Mouse (Mus musculus) forebrain, embryonic 13.5 days (tissue): ENCODE results near the gene Csnk2a1. TPM values are rescaled to one million over a fixed set of nuclear protein-coding genes. Genes with fewer than 3 reads are reported as not detected.

Experiments used
- ATAC-seq: fragments of 200-750 bp; cut with Nextera tagmentation; 2 replicates; pipeline ENCODE4 v1.8.0; 2017
- H3K27ac ChIP-seq: fragments of 300-500 bp; sonication (generic); 2 replicates; pipeline ENCODE4 v1.5.1; 2015; ENCODE audit warnings: inconsistent platforms, mild to moderate bottlenecking, moderate library complexity
- H3K27me3 ChIP-seq: fragments of 300-500 bp; sonication (generic); 2 replicates; pipeline ENCODE4 v1.6.1; 2015; ENCODE audit warnings: mild to moderate bottlenecking, inconsistent platforms
- H3K36me3 ChIP-seq: fragments of 300-500 bp; sonication (generic); 2 replicates; pipeline ENCODE4 v1.6.1; 2015; ENCODE audit warnings: mild to moderate bottlenecking, inconsistent platforms; ENCODE audit not compliant: poor library complexity, severe bottlenecking
- H3K4me1 ChIP-seq: fragments of 300-500 bp; sonication (generic); 2 replicates; pipeline ENCODE4 v1.6.1; 2015; ENCODE audit warnings: inconsistent platforms
- H3K4me2 ChIP-seq: fragments of 300-500 bp; sonication (generic); 2 replicates; pipeline ENCODE4 v1.6.1; 2015; ENCODE audit warnings: inconsistent platforms, mild to moderate bottlenecking, moderate library complexity
- H3K4me3 ChIP-seq: fragments of 300-500 bp; sonication (generic); 2 replicates; pipeline ENCODE4 v1.5.1; 2015; ENCODE audit warnings: mild to moderate bottlenecking, inconsistent platforms
- H3K9ac ChIP-seq: fragments of 300-500 bp; sonication (generic); 2 replicates; pipeline ENCODE4 v1.6.1; 2015; ENCODE audit warnings: mild to moderate bottlenecking, inconsistent platforms
- H3K9me3 ChIP-seq: fragments of 300-500 bp; sonication (generic); replicated peaks from 2 replicates; pipeline ENCODE4 v1.6.1; 2016; ENCODE audit warnings: inconsistent platforms
- WGBS: fragments of 180-500 bp; shearing (Covaris S2); methylation state at CpG from one replicate; pipeline ENCODE4 v1.1.7; 2015; 5-methylcytosine and 5-hydroxymethylcytosine counted together
- polyA plus RNA-seq: library from polyadenylated mRNA; unstranded; fragments of >200 nt; fragmentation: Nextera tagmentation; extraction: Ambion mirVana; gene quantifications from 2 replicates; pipeline ENCODE4 v1.2.1, GENCODE M21; 2015

Gene Csnk2a1
- polyA plus RNA-seq, 1 experiment from 2014 or later: 142 TPM

- 82% methylated on average over 5 of the region's 5 CpGs for WGBS
- no peaks in the 10 kb centered on the region for H3K4me1 ChIP-seq
- no peak overlapping the region for H3K4me2 ChIP-seq
- no peak overlapping the region for H3K4me3 ChIP-seq
- H3K27me3 ChIP-seq: no peaks in the 10 kb centered on the region
- no peak for ATAC-seq
- H3K9ac ChIP-seq: no peak overlapping the region
- no peaks in the 10 kb centered on the region for H3K9me3 ChIP-seq
- H3K36me3 ChIP-seq: peaks cover 64% of the 10 kb centered on the region
- H3K27ac ChIP-seq: no peak overlapping the region
Observed at GRCm38 (mm10) chr2:152303781-152304180, 77.1 kb downstream of the Csnk2a1 start.

- no peak for ATAC-seq
- H3K27ac ChIP-seq: no peak overlapping the region
- H3K36me3 ChIP-seq: peaks cover 81% of the 10 kb centered on the region
- H3K4me3 ChIP-seq: no peak overlapping the region
- H3K9ac ChIP-seq: no peak overlapping the region
- H3K4me1 ChIP-seq: no peaks in the 10 kb centered on the region
- H3K9me3 ChIP-seq: no peaks in the 10 kb centered on the region
- 93% methylated on average over 6 of the region's 6 CpGs for WGBS
- H3K4me2 ChIP-seq: no peak overlapping the region
- no peaks in the 10 kb centered on the region for H3K27me3 ChIP-seq
Observed at GRCm38 (mm10) chr2:152305480-152305879, 78.8 kb downstream of the Csnk2a1 start.

- H3K27me3 ChIP-seq: no peaks in the 10 kb centered on the region
- H3K4me2 ChIP-seq: no peak overlapping the region
- no peaks in the 10 kb centered on the region for H3K4me1 ChIP-seq
- H3K9ac ChIP-seq: no peak overlapping the region
- H3K27ac ChIP-seq: no peak overlapping the region
- H3K4me3 ChIP-seq: no peak overlapping the region
- no peaks in the 10 kb centered on the region for H3K9me3 ChIP-seq
- peaks cover 92% of the 10 kb centered on the region for H3K36me3 ChIP-seq
- ATAC-seq: no peak
- 96% methylated on average over 3 of the region's 3 CpGs for WGBS
Observed at GRCm38 (mm10) chr2:152307186-152307585, 80.5 kb downstream of the Csnk2a1 start.

- H3K36me3 ChIP-seq: peaks cover 97% of the 10 kb centered on the region
- no peak overlapping the region for H3K4me2 ChIP-seq
- no peak overlapping the region for H3K9ac ChIP-seq
- H3K27me3 ChIP-seq: no peaks in the 10 kb centered on the region
- WGBS: 76% methylated on average over 7 of the region's 7 CpGs
- no peak overlapping the region for H3K27ac ChIP-seq
- no peaks in the 10 kb centered on the region for H3K4me1 ChIP-seq
- H3K4me3 ChIP-seq: no peak overlapping the region
- H3K9me3 ChIP-seq: no peaks in the 10 kb centered on the region
- ATAC-seq: no peak
Observed at GRCm38 (mm10) chr2:152312996-152313395, 86.4 kb downstream of the Csnk2a1 start.

- no peaks in the 10 kb centered on the region for H3K4me1 ChIP-seq
- no peak overlapping the region for H3K27ac ChIP-seq
- no peaks in the 10 kb centered on the region for H3K27me3 ChIP-seq
- no peaks in the 10 kb centered on the region for H3K9me3 ChIP-seq
- H3K4me2 ChIP-seq: no peak overlapping the region
- peaks cover 97% of the 10 kb centered on the region for H3K36me3 ChIP-seq
- H3K9ac ChIP-seq: no peak overlapping the region
- no peak for ATAC-seq
- WGBS: 91% methylated on average over 6 of the region's 6 CpGs
- H3K4me3 ChIP-seq: no peak overlapping the region
Observed at GRCm38 (mm10) chr2:152313926-152314325, 87.3 kb downstream of the Csnk2a1 start.

- Histone ChIP-seq H3K27me3 (no peaks in the 10 kb centered on the region), H3K9ac (no peak overlapping the region), H3K4me3 (no peak overlapping the region), H3K4me1 (no peaks in the 10 kb centered on the region), H3K4me2 (no peak overlapping the region), H3K36me3 (peaks cover 96% of the 10 kb centered on the region), H3K9me3 (no peaks in the 10 kb centered on the region), H3K27ac (no peak overlapping the region)
- ATAC-seq: no peak
- 88% methylated on average over 6 of the region's 6 CpGs for WGBS
Observed at GRCm38 (mm10) chr2:152317054-152317453, 90.4 kb downstream of the Csnk2a1 start.

- no peaks in the 10 kb centered on the region for H3K27me3 ChIP-seq
- no peak overlapping the region for H3K4me3 ChIP-seq
- H3K36me3 ChIP-seq: peaks cover 97% of the 10 kb centered on the region
- H3K27ac ChIP-seq: no peak overlapping the region
- no peak overlapping the region for H3K9ac ChIP-seq
- ATAC-seq: no peak
- no peaks in the 10 kb centered on the region for H3K9me3 ChIP-seq
- no peak overlapping the region for H3K4me2 ChIP-seq
- no peaks in the 10 kb centered on the region for H3K4me1 ChIP-seq
- 90% methylated on average over 5 of the region's 5 CpGs for WGBS
Observed at GRCm38 (mm10) chr2:152321558-152321957, 94.9 kb downstream of the Csnk2a1 start.

GRCm38 (mm10) chr2:152322198-152322597, 95.6 kb downstream of the Csnk2a1 start:
- Histone ChIP-seq H3K27me3 (no peaks in the 10 kb centered on the region), H3K4me3 (no peak overlapping the region), H3K4me2 (no peak overlapping the region), H3K4me1 (no peaks in the 10 kb centered on the region), H3K36me3 (peaks cover 97% of the 10 kb centered on the region), H3K9ac (no peak overlapping the region), H3K9me3 (no peaks in the 10 kb centered on the region), H3K27ac (no peak overlapping the region)
- 93% methylated on average over 6 of the region's 6 CpGs for WGBS
- no peak for ATAC-seq

GRCm38 (mm10) chr2:152323971-152324370, 97.3 kb downstream of the Csnk2a1 start:
- H3K36me3 ChIP-seq: peaks cover 98% of the 10 kb centered on the region
- no peaks in the 10 kb centered on the region for H3K9me3 ChIP-seq
- H3K27me3 ChIP-seq: no peaks in the 10 kb centered on the region
- WGBS: 93% methylated on average over 14 of the region's 14 CpGs
- no peak for ATAC-seq
- no peaks in the 10 kb centered on the region for H3K4me1 ChIP-seq
- H3K9ac ChIP-seq: no peak overlapping the region
- H3K4me2 ChIP-seq: no peak overlapping the region
- no peak overlapping the region for H3K4me3 ChIP-seq
- no peak overlapping the region for H3K27ac ChIP-seq

GRCm38 (mm10) chr2:152324842-152325241, 98.2 kb downstream of the Csnk2a1 start:
- ATAC-seq: no peak
- Histone ChIP-seq H3K9ac (no peak overlapping the region), H3K27me3 (no peaks in the 10 kb centered on the region), H3K36me3 (peaks cover 94% of the 10 kb centered on the region), H3K27ac (no peak overlapping the region), H3K4me2 (no peak overlapping the region), H3K9me3 (no peaks in the 10 kb centered on the region), H3K4me1 (0 out of 2 replicates have a peak, but pooled peaks cover under 1% of the 10 kb centered on the region), H3K4me3 (no peak overlapping the region)
- WGBS: 90% methylated on average over 3 of the region's 3 CpGs

- no peak for ATAC-seq
- no peaks in the 10 kb centered on the region for H3K9me3 ChIP-seq
Observed at GRCm38 (mm10) chr2:152326157-152326556, 99.5 kb downstream of the Csnk2a1 start.

GRCm38 (mm10) chr2:152326654-152327053, 100.0 kb downstream of the Csnk2a1 start:
- Histone ChIP-seq H3K4me1 (peaks cover 19% of the 10 kb centered on the region), H3K4me3 (no peak overlapping the region), H3K9ac (no peak overlapping the region), H3K4me2 (no peak overlapping the region), H3K36me3 (peaks cover 77% of the 10 kb centered on the region), H3K9me3 (no peaks in the 10 kb centered on the region), H3K27ac (no peak overlapping the region), H3K27me3 (no peaks in the 10 kb centered on the region)
- 86% methylated on average over 8 of the region's 8 CpGs for WGBS
- ATAC-seq: no peak

More at GRCm38 (mm10) chr2:152326157-152326556, 99.5 kb downstream of the Csnk2a1 start:
- Histone ChIP-seq H3K4me1 (peaks cover 14% of the 10 kb centered on the region), H3K27ac (no peak overlapping the region), H3K27me3 (no peaks in the 10 kb centered on the region), H3K4me3 (no peak overlapping the region), H3K36me3 (peaks cover 82% of the 10 kb centered on the region), H3K9ac (no peak overlapping the region), H3K4me2 (no peak overlapping the region)
- 92% methylated on average over 13 of the region's 13 CpGs for WGBS

- no peak for ATAC-seq
- Histone ChIP-seq H3K27ac (no peak overlapping the region), H3K9ac (no peak overlapping the region), H3K36me3 (peaks cover 63% of the 10 kb centered on the region), H3K4me2 (no peak overlapping the region), H3K4me3 (no peak overlapping the region), H3K4me1 (peaks cover 21% of the 10 kb centered on the region), H3K9me3 (no peaks in the 10 kb centered on the region), H3K27me3 (no peaks in the 10 kb centered on the region)
- WGBS: 92% methylated on average over 5 of the region's 5 CpGs
Observed at GRCm38 (mm10) chr2:152327980-152328379, 101.3 kb downstream of the Csnk2a1 start.
